Mouse (Mus musculus) gonadal fat pad, adult 2 months (tissue): ENCODE data around the gene Plekha3. TPM values are rescaled to one million over a fixed set of nuclear protein-coding genes. Genes with fewer than 3 reads are reported as not detected.

Experiments
- DNase-seq: peaks from one replicate; pipeline ENCODE4 v3.0.0-alpha.2; 2012; ENCODE audit warnings: low read depth
- polyA plus RNA-seq: library from polyadenylated mRNA; depleted of rRNA; stranded (reverse); fragments of >200 nt; gene quantifications from 2 replicates; pipeline ENCODE4 v1.2.3, GENCODE M21; 2012; rRNA removed

Plekha3 gene
- polyA plus RNA-seq: 127 and 139 TPM in 2 replicates

DNA sequence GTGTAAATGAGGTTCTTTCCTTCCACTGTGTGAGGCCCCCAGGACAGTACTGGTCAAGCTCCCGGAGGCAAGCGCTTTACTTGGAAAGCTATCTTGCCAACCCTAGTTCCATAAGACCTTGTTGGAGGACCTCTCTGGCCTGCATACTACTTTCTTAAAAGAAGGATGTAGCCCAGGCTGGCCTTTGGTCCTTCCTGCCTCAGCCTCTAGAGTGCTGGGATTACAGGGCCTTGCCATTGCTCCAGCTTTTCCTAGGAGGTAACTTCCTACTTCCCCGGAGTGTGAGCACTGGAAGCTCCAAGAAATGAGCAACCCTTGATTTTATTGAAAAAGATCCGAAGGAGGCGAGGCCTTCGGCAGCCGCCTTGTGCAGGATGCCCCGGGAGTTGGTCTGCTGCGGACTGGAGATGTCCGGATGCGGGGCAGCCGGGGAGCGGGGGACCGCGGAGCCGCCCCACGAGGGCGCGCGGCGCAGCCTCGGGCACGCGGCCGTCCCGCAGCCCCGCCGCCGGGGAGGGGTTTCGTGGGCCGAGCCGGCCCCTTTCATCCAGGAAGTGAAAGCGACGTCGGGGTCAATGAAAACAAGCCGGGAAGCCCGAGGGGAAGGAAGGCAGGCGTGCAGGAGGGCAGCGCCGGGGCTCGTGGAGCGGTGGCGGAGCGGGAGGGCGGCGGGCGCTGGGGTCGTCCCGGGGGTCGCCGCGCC lies at the start of gene Plekha3:
Plekha3 (plus strand) TSS at position 557 of the 703 bp plus-strand sequence.
- no peak for DNase-seq

GRCm38 (mm10) chr2:76630293-76630692 lies 44.8 kb upstream of the Plekha3 start:
- DNase-seq: no peak

DNA sequence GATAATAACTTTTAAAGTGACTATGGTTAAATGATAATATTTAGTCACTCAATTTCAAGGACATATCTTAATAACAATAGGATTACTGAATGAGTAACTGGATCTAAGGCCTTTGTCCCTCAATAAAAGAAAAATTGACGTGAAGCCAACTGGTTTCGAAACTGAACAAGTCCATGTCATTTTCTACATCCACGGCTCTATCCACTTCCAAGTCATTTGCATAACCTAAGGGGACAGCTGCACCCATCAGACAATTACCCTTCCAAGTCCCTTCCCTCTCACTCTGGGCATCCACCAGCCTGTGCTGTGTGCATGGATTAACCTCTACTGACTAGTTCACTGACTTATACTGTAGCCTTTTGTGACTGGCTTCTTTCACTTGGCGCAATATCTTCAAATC lies 43.5 kb upstream of the Plekha3 start:
- DNase-seq: no peak

DNA sequence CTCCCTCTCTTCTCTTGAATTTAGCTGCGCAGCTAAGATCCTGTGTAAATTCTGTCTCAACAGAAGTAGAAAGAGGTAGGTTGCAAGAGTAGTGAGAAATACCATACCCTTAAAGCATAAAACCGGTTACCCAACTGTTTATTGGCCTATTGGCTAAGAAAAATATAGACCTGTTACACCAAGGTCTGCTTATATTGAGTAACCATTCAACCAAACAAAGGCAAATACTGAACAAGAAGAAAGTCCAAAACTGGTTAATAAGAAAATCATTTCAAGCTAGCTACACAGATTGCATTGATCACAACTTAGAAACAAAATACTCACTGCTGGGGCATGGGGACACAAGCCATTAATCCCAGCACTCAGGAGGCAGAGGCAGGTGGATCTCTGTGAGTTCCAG lies 35.4 kb upstream of the Plekha3 start:
- no peak for DNase-seq

DNA sequence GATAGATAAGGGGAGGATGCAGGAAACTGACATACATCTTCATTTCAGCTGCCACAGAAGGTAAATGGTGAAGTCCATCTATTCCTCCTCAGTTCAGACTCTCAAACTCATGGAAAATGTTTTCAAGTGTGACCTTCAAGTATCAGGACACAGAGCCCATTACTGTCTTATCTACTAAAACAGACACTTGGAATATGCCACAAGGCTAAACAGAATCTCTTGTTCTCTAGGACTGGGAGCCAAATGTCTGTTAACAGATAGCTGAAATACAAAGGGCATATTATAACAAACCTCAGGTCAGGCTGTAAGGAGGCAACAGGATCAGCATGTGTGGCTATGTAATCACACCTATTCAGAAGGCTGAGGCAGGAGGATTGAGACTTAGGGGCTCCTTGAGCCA lies 31.3 kb upstream of the Plekha3 start:
- DNase-seq: no peak

- DNase-seq: no peak
Measured at GRCm38 (mm10) chr2:76647441-76647869, 27.6 kb upstream of the Plekha3 start.

DNA sequence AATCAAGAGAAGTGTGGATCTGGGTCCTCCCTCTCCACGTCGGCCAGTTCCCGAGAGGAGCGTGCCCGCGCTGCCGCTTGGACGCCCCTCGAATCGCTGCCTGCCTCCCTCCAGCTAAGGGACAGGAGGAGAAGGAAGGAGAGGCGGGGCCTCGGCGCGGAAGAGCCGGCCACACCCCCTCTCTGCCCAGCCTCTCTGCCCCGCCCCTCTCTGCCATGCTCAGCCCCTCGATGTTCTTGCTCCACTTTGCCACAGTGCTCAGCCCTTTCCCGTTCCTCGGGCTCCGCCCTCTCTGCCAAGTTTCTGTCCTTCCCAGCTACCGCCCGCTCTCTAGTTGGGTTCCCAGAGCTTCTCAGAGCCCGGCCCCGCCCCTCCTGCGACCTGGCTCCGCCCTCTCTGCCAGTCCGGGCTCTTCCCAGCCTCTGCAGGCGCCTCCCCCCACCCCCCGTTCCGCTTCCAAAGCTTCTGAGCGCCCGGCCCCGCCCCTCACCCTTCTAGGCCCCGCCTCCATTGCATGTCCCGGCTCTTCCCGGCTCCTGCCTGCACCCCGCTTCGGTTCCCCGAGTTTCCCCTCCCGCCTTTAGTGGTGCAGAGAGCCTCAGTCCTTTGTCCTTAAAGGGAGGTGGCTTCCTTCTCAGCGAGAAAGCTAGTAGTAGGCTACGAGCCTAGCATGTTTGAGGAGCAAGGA lies 27.1 kb upstream of the Plekha3 start, which contains the start of the genes Prkra and Pjvk:
Prkra (minus strand) TSS at position 133 of the 688 bp plus-strand sequence.
Pjvk (plus strand) TSS at position 594 of the 688 bp plus-strand sequence.
- no peak for DNase-seq

GRCm38 (mm10) chr2:76648666-76649141 lies 26.4 kb upstream of the Plekha3 start:
- DNase-seq: no peak

DNA sequence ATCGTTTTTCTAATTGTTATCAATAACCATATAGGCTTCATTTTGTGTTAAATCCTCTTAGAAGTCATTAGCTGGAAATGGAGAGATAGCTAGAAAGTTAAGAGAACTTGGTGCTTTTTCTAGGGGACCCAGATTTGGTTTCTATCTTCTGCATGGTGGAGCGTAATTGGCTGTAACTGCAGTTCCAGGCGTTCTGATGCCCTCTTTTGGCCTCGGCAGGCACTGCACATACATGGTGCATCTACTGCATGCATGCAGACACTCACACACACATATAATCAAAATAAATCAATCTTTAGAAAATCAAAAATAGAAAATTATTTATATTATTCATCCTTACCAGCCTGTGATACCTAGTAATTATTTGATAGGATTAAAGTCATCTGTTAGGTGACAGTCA lies 22.0 kb upstream of the Plekha3 start:
- DNase-seq: no peak

DNA sequence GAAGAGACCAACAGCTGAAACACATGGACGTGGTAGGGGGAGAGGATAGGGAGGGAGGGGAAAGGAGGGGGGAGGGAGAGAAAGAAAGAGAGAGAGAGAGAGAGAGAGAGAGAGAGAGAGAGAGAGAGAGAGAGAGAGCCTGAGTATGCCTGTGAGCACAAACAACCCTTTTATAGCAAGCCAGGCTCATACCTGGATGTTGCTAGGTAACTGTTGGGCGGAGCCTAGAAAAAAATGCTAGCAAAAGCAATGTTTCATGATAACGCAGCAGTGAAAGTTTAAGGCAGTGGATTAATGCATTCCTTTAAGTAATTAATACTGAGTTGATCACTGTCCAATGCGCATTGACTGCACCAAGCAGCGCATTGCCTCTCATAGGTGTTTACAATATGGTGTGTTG lies 20.4 kb upstream of the Plekha3 start:
- no peak for DNase-seq

GRCm38 (mm10) chr2:76655444-76655843 lies 19.6 kb upstream of the Plekha3 start:
- DNase-seq: no peak

- DNase-seq: no peak
Measured at GRCm38 (mm10) chr2:76655982-76656381, 19.1 kb upstream of the Plekha3 start.

DNA sequence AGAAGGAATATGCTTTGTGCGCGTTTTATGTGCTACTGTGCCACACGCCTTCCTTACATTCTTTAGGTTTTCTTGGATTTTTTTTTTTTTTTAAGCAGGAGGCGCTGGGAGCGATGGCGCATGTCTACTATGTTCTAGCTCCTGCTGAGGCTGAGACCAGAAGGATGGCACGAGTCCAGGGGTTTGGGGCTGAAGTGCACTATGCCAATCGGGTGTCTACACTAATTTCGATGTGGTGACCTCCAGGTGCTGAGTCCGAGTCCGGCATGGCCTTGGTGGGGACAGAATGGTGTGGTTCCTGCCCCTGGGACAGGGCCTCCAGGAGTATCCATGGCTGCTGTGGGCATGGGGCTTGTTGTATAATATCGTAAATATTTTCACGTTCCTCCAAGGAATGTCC lies 16.5 kb upstream of the Plekha3 start:
- DNase-seq: no peak

DNA sequence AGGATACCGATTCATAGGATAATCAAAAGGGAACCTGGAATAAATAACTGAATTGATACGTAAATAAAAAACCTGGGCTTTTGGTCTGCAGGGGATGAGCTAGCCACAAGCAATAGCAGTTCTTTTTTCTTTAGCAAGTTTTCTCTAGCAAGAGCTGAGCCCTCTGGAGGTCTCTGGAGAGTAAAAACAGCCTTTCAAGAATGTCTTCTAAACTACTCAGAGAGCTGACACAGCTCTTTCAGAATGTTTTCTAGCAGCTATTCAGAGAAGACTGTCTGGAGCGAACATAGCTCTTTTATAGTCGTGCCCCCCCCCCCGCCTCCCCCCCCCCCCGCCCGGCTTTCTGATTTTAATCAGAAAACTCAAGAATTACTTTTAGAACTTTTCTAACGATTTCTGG lies 15.7 kb upstream of the Plekha3 start:
- DNase-seq: no peak

DNA sequence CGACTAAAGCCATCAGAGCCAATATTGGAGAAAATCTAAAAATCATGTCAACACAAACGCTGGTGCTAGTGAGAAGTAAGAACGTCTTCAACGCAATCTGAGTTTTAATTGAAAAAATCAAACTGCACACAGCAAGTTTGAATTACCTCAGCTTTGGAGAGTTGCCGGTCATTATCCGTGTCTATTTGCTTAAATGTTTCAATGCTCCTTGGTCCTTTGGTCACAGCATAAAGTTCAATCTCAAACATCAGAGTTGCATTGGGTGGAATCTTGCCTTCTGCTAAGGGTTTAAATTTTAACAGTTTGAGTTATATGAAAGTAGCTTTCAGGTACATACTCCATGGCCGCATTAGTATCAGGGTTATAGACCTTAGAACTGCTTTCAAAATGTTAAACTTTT lies 9.6 kb upstream of the Plekha3 start:
- DNase-seq: no peak

DNA sequence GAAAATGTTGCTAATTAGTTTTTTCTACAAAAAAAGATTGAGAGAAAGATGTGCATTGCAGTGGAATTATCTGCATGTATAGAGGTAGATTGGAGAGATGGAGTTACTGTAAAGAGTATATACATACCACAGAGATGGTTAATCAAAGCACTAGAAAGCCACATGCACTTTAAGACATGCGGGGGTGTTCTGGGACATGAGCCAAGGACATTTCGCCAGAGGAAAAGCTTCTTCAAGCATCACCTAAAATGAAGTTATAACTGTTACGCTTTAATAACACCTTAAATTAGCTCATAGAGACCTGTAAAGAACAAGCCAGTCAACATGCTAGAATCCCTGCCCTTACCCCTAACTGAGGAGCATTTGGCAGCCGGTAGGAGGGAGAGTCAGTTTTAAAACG lies 7.9 kb upstream of the Plekha3 start:
- no peak for DNase-seq

DNA sequence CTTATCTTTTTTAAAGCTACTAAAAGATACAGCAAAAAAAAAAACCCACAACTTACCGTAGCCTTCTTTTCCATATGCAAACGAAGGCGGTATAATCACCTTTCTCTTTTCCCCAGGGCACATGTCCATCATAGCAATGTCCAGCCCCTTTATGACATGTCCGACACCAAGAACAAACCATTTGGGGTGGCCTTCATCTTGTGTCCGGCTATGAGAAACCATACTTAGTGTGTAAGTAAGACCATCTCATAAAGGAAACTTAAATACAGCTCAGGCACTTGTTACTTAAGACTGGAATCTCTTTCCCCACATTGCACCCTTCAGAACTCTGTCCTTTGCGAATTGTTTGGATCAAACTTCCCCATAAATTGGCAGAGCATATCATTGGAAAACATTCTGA lies 3.4 kb upstream of the Plekha3 start:
- no peak for DNase-seq

GRCm38 (mm10) chr2:76672134-76672745 lies 2.8 kb upstream of the Plekha3 start:
- no peak for DNase-seq

DNA sequence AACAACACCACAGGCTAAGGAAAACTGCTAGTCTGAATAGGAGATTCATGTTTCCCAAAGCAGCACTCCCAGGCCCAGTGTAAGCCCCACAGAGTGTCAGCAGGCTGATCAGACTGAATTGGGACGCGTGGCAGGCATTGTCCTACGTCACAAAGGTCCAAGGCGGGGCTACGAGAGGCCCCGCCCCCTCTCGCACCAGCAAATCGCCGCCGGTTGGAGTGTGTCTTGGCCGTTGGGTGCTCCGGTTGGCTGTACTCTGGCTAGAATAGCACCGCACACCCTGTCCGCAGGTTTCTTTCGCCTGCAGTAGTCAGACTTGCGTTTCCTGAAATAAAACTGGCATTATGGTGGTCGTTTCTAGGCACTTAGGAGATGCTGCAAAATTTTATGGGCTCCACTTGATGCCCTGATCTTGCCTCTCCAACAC lies 2.1 kb upstream of the Plekha3 start, which contains the start of gene Fkbp7:
Fkbp7 (minus strand) TSS at position 151 of the 427 bp plus-strand sequence.
- no peak for DNase-seq

DNA sequence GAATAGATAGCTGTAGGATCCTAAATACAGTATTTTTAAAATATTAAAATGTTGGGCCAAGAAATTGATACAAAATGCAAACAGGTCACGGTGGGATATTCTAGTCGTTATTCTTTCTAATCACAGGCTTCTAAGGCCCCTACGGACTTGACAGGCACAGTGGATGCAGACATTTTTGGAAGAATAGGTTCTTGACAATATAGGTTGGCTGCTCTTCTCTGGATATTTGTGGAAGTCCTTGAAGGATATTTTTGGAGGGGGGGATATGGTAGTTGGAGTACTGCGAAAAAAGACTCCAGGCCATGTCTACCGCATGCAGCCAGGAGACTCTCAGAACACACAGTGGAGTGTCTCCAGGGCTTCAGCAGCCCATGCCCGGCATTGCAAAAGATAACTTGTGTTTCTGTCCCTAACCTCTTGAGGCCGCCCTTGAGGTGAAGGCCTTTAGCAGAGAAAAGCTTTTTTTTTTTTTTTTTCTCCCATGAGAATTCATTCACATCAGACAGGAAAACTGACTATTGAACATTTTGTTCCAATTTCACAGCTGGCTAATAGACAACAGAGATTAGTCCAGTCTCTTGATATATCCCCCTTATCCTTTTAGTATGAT lies 1.5 kb upstream of the Plekha3 start:
- DNase-seq: no peak

- DNase-seq: no peak
Measured at GRCm38 (mm10) chr2:76675451-76675850, 370 bp downstream of the Plekha3 start.

GRCm38 (mm10) chr2:76675949-76676348 lies 868 bp downstream of the Plekha3 start:
- no peak for DNase-seq
